Mouse (Mus musculus) stomach, postnatal 0 days (tissue): Measurements from ENCODE around the gene Dnajb3. TPM values are rescaled to one million over a fixed set of nuclear protein-coding genes. Genes with fewer than 3 reads are reported as not detected.

Experiments used
- ATAC-seq: fragments of 200-750 bp; cut with Nextera tagmentation; 2 replicates; pipeline ENCODE4 v1.8.0; 2017; ENCODE audit not compliant: low FRiP score, low TSS enrichment
- DNase-seq: peaks from one replicate; pipeline ENCODE4 v3.0.0-alpha.2; 2016; ENCODE audit warnings: low spot score
- H3K27ac ChIP-seq: fragments of 300-500 bp; sonication (generic); replicated peaks from 2 replicates; pipeline ENCODE4 v1.5.1; 2014; ENCODE audit warnings: mild to moderate bottlenecking, control low read depth
- H3K27me3 ChIP-seq: fragments of 300-500 bp; sonication (generic); 2 replicates; pipeline ENCODE4 v1.6.1; 2014; ENCODE audit warnings: low read length; ENCODE audit not compliant: control insufficient read depth, insufficient read depth
- H3K36me3 ChIP-seq: fragments of 300-500 bp; sonication (generic); 2 replicates; pipeline ENCODE4 v1.6.1; 2014; ENCODE audit warnings: low read length, mixed read lengths; ENCODE audit not compliant: control insufficient read depth, insufficient read depth
- H3K4me1 ChIP-seq: fragments of 300-500 bp; sonication (generic); replicated peaks from 2 replicates; pipeline ENCODE4 v1.6.1; 2014; ENCODE audit warnings: antibody characterized with exemption; ENCODE audit not compliant: control insufficient read depth, insufficient read depth
- H3K4me2 ChIP-seq: fragments of 300-500 bp; sonication (generic); replicated peaks from 2 replicates; pipeline ENCODE4 v1.6.1; 2014; ENCODE audit warnings: low read depth, mild to moderate bottlenecking, control low read depth, moderate library complexity
- H3K4me3 ChIP-seq: fragments of 300-500 bp; sonication (generic); 2 replicates; pipeline ENCODE4 v1.5.1; 2014; ENCODE audit warnings: low read depth, low read length, control low read depth
- H3K9ac ChIP-seq: fragments of 300-500 bp; sonication (generic); 2 replicates; pipeline ENCODE4 v1.6.1; 2014; ENCODE audit warnings: mild to moderate bottlenecking, low read length, control low read depth, mixed read lengths
- H3K9me3 ChIP-seq: fragments of 300-500 bp; sonication (generic); 2 replicates; pipeline ENCODE4 v1.6.1; 2016; ENCODE audit warnings: low read length; ENCODE audit not compliant: control insufficient read depth
- CTCF ChIP-seq: IDR thresholded peaks from 2 replicates; pipeline ENCODE4 v1.5.1; 2016; ENCODE audit warnings: antibody characterized with exemption, low read depth, mild to moderate bottlenecking, moderate library complexity
- EP300 ChIP-seq: optimal IDR thresholded peaks from 2 replicates; pipeline ENCODE3; 2016; ENCODE audit warnings: antibody characterized with exemption
- WGBS: fragments of 180-500 bp; shearing (Covaris S2); extraction: QIAGEN DNeasy Blood & Tissue Kit; methylation state at CpG from one replicate; pipeline ENCODE4 v1.1.7; 2014; 5-methylcytosine and 5-hydroxymethylcytosine counted together
- polyA plus RNA-seq: library from polyadenylated mRNA; unstranded; fragments of >200 nt; fragmentation: Nextera tagmentation; extraction: Ambion mirVana; gene quantifications from 2 replicates; pipeline ENCODE4 v1.2.1, GENCODE M21; 2015

Dnajb3 gene
- polyA plus RNA-seq, 1 experiment from 2014 or later = 7.2 TPM

DNA sequence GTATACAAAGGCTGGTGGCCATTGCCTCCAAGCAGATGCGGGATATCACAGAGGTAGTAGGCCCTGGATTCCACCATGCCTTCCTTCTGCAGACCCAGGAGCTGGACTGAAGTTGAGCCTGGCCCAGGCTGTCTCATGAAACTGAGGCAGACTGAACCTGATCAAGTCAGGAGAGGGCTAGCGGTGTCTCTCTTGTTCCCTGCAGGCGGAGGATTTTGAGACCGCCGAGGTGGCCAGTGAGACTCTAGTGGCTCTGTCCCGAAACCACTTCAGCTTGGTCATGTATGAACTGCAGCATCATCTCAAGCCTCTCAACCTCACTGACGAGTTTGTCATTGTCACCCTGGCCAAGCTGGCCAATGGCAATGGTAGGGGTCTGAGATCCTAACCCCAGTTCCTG is 24.8 kb upstream of the Dnajb3 start:
- DNase-seq = peak; percentile 30
- Histone ChIP-seq H3K36me3 (no peaks in the 10 kb centered on the region), H3K9me3 (peaks cover 48% of the 10 kb centered on the region), H3K4me3 (no peak overlapping the region), H3K27me3 (no peaks in the 10 kb centered on the region), H3K4me1 (no peaks in the 10 kb centered on the region), H3K9ac (no peak overlapping the region), H3K27ac (no peak overlapping the region), H3K4me2 (no peak overlapping the region)
- ATAC-seq = no peak
- 70% methylated on average over 7 of the region's 7 CpGs for WGBS
- TF ChIP-seq CTCF (no peak), EP300 (no peak)

GRCm38 (mm10) chr1:88229986-88230385 is 24.4 kb upstream of the Dnajb3 start:
- no peaks in the 10 kb centered on the region for H3K4me1 ChIP-seq
- H3K4me2 ChIP-seq = no peak overlapping the region
- no peak overlapping the region for H3K27ac ChIP-seq
- no peak overlapping the region for H3K4me3 ChIP-seq
- WGBS = 86% methylated on average over 5 of the region's 5 CpGs
- no peak overlapping the region for H3K9ac ChIP-seq
- TF ChIP-seq EP300 = no peak
- no peak for TF ChIP-seq CTCF
- no peaks in the 10 kb centered on the region for H3K27me3 ChIP-seq
- H3K36me3 ChIP-seq = no peaks in the 10 kb centered on the region
- no peak for ATAC-seq
- peaks cover 44% of the 10 kb centered on the region for H3K9me3 ChIP-seq
- no peak for DNase-seq

DNA sequence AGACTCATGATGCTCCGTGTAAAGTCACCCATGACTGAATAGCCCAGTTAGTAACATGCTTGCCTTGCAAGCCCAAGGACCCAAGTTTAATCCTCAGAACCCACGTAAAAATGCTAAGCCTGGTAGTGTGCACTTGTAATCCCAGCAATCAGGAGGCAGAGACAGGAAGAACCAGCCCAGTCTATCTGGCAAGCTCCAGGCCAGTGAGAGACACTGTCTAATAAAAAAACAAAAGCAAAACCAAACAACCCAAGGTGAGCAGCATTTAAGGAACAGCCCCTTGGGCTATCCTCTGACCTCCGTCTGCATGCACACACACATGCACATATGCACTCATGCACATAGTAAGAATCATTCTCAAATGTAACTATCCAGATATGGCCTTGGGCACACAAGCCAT is 24.0 kb upstream of the Dnajb3 start:
- Histone ChIP-seq H3K9me3 (peaks cover 40% of the 10 kb centered on the region), H3K4me3 (no peak overlapping the region), H3K27me3 (no peaks in the 10 kb centered on the region), H3K4me1 (no peaks in the 10 kb centered on the region), H3K4me2 (no peak overlapping the region), H3K9ac (no peak overlapping the region), H3K36me3 (no peaks in the 10 kb centered on the region), H3K27ac (no peak overlapping the region)
- DNase-seq (peak; percentile 36), ATAC-seq (no peak)
- TF ChIP-seq EP300 (no peak), CTCF (no peak)
- WGBS = 76% methylated on average over 3 of the region's 3 CpGs

DNA sequence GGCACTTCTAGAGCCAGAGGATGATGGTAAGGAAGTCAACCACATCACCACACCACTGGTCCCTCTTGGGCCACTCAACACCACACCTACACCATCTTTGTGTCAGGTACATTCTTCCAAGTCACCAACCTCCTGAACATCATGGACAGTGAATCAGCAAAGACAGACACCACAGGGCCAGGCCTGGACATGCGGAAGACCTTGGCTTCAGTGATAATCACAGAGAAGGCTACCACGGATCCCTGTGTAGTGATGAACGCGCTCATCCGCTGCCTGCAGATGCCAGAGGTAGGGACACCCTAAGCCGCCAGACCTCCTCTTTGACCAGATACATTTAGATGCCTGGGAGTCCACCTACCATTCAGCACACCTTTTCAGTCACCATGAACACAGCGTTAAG is 22.5 kb upstream of the Dnajb3 start:
- Histone ChIP-seq H3K4me2 (no peak overlapping the region), H3K9me3 (peaks cover 36% of the 10 kb centered on the region), H3K27me3 (no peaks in the 10 kb centered on the region), H3K4me3 (no peak overlapping the region), H3K27ac (no peak overlapping the region), H3K4me1 (no peaks in the 10 kb centered on the region), H3K36me3 (no peaks in the 10 kb centered on the region), H3K9ac (no peak overlapping the region)
- DNase-seq (peak; percentile 20), ATAC-seq (peak; percentile 4; the same call in 1 of the 2 replicates)
- no peak for TF ChIP-seq EP300
- 70% methylated on average over 7 of the region's 7 CpGs for WGBS

- Histone ChIP-seq H3K4me2 (no peak overlapping the region), H3K9me3 (peaks cover 29% of the 10 kb centered on the region), H3K27me3 (no peaks in the 10 kb centered on the region), H3K9ac (no peak overlapping the region), H3K4me3 (no peak overlapping the region), H3K36me3 (no peaks in the 10 kb centered on the region), H3K4me1 (no peaks in the 10 kb centered on the region), H3K27ac (no peak overlapping the region)
- WGBS = 58% methylated on average over 2 of the region's 2 CpGs
- ATAC-seq (no peak), DNase-seq (peak; percentile 14)
- TF ChIP-seq EP300 (no peak), CTCF (no peak)
Observed at GRCm38 (mm10) chr1:88227482-88227881, 21.9 kb upstream of the Dnajb3 start.

GRCm38 (mm10) chr1:88226670-88227379 is 21.2 kb upstream of the Dnajb3 start, which contains the start of gene Mroh2a:
Gene Mroh2a (plus strand): TSS chr1:88226986.
- H3K36me3 ChIP-seq = no peaks in the 10 kb centered on the region
- 52% methylated on average over 5 of the region's 5 CpGs for WGBS
- DNase-seq = peak; percentile 20
- peaks cover 24% of the 10 kb centered on the region for H3K9me3 ChIP-seq
- ATAC-seq = no peak
- H3K27me3 ChIP-seq = no peaks in the 10 kb centered on the region
- no peak within 1 kb of the TSS for H3K9ac ChIP-seq
- H3K4me2 ChIP-seq = no peak within 1 kb of the TSS
- no peak within 1 kb of the TSS for H3K4me3 ChIP-seq
- no peaks in the 10 kb centered on the region for H3K4me1 ChIP-seq
- H3K27ac ChIP-seq = no peak within 1 kb of the TSS
- TF ChIP-seq EP300 (no peak), CTCF (no peak)
